Mouse (Mus musculus) embryo, embryonic 10.5 days (tissue): ENCODE results near the gene Clpx.
"Not testable (repeated sequence)": the region's sequence is repeated elsewhere in the genome, so short reads cannot be mapped to it uniquely, and the experiment has no call there.

Experiments used
- DNase-seq: peaks from one replicate; pipeline ENCODE4 v3.0.0-alpha.2; 2015; ENCODE audit warnings: low spot score

The Clpx gene

DNA sequence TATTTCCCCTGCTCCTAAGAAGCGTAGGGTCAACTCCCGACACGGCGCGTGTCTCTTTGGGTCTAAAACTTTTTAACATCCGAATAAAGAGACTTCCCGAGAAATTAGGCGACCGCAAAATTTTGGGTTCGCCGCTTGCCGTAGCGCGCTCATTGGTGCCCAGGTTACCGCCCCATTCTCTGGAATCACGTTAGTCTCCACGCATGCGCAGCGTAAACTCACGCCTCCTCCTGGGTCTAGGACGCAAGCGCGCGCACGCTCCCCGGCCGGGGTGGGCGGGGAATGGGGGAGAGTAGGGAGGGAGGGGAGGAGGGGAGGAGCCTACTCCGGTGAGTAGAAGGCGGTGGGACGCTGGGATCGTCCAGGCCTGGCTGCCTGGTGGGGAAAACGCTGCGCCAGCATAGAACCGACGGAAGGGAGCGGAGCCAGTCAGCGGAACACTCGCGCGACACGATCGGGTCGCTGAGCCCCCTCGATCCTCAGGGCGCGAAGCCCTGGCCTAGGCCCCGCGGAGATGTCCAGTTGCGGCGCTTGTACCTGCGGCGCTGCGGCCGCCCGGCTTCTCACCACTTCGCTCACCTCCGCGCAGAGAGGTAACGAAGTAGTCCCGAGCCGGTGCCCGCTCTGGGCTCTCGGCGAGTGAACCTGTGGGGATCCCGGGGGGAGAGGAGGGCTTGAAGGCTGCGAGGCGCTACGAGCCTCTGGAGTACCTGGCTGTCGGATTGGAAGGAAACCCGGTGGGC lies at the start of gene Clpx:
Gene Clpx, plus strand, starts transcription at position 288 of the 743 bp plus-strand sequence.
- DNase-seq: peak; percentile 100

DNA sequence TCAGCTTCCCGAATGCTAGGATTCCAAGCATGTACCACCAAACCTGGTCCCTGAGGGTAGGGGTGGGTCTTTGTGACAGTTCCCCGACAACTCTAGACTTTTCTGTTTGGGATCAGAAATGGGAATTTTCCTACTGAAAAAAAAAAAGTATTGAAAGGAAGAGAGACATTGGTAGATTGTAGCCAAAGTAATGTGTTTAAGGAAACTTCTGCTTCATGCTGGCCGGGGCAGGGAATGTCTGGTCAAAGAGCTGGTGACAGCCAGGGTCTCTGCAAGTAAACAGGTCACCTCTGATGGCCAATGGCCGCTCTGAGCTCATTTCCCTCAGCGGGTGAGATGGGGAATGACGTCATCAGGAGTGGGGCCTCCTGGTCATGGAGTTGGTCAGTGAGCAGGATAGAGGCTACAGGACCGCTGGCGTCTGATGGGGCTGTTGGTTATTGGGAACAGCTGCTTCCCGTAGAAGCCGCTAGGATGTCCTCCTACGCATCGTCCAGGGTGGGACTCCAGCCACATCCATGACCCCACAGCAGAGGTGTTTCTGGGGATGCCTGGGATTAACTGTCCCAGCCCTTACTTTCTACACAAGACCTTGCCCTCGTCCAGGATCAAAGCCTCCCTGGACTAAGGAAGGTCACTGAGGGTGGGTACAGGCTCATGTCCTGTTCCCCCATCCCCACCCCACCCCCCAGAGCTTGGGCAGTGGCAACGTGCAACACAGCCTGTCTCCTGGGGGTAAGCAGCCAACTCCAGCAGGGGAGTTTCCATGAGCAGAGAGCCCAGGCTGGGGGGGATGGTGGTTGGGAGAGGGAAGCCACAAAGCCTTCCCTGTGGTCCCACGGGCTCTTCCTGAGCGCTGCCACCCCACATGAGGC lies 46.3 kb upstream of the Clpx start:
- DNase-seq: no peak

GRCm38 (mm10) chr9:65248377-65248690 lies 45.7 kb upstream of the Clpx start:
- no peak for DNase-seq

GRCm38 (mm10) chr9:65252026-65252425 lies 42.0 kb upstream of the Clpx start:
- no peak for DNase-seq

- DNase-seq: no peak
These were observed 38.0 kb upstream of the Clpx start for GRCm38 (mm10) chr9:65255906-65256600.

GRCm38 (mm10) chr9:65257218-65257910 lies 36.7 kb upstream of the Clpx start:
- no peak for DNase-seq

DNA sequence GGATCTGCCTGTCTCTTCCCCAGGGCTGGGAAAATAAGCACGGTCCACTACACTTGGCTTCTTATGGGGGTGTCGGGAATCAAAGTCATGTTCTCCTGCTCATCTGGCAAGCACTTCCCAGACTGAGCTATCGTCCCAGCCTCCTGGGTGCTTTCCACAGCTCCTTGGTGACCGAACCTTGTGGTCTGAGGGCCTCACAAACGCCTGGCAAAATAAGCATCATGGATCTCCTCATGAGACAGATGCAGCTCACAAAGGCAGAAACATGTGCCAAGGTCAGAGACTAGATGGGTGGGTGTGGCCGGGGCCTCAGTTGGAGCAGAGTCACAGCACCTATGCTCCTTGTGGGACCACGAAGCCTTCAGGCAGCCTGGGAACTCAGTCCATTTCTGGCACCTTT lies 34.7 kb upstream of the Clpx start:
- DNase-seq: no peak

DNA sequence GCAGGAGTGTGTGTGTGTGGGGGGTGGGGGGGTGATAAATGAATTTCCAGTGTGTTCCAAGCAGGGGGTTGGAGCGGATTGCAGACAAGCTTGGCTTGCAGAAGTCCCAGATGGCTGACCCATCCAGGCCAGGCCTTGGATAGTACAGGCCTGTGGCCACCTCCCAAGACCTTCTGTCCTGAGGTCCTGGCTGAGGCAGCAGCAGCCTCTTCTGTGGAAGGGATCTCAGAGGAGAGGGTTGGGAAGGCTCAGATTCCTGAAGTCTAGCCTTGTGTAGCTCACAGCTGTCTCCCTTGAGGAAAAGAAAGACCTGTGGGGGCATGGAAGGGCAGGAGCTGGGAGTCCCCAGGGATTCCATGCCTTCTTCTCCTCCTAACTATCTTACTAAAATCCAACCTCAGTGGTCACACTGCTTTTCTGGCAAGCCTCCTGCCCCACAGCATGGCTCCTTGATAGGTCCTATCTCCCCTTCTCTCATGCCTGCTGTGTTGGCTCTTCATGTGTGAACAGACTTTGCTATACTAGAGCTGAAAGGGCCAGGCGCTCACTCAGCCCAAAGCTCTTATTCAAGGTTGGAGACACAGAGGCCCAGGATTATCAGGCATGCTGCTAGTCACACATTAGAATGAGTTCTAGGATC lies 32.3 kb upstream of the Clpx start:
- DNase-seq: no peak

DNA sequence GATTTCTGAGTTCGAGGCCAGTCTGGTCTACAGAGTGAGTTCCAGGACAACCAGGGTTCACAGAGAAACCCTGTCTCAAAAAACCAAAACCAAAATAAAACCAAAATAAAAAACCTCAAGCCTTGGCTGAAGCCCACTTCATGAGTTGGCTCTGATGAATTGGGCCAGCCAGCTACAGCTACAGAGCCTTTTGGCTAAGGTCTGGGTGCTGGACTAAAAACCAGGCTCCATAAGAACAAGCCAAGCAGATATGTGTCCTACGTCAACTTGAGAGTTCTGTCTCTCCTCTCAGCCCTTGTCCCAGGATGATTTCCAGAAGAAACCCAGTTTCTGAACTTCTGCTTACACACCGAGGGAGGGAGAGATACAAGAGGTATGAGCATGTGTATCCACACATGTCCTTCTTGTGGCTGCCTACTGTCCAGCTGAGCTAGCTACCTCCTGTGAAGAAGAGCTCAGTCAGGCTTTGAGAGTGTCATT lies 31.4 kb upstream of the Clpx start:
- no peak for DNase-seq

DNA sequence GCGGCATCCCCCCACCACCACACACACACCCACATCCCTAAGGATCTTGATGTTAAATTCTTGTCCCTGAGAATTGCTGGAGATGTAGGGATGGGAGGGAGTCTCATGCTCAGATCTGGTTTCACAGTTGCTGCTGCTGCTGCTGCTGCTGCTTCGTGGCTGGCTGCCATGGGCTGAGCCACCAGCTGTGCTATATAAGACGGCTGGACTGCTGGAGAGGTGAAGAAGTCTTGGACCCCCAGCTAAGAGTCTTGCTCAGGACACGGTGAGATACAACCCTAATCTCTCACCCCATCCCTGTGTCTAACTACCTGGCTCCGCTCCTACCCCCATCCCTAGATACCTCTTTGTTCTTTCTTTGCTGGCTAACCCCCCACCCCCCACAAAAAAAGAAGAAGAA lies 29.1 kb upstream of the Clpx start, which contains the start of gene Cilp:
Gene Cilp, plus strand, starts transcription at position 222 of the 400 bp plus-strand sequence.
- DNase-seq: no peak

- DNase-seq: peak; percentile 23
These were observed 26.1 kb upstream of the Clpx start for GRCm38 (mm10) chr9:65267742-65268515.

DNA sequence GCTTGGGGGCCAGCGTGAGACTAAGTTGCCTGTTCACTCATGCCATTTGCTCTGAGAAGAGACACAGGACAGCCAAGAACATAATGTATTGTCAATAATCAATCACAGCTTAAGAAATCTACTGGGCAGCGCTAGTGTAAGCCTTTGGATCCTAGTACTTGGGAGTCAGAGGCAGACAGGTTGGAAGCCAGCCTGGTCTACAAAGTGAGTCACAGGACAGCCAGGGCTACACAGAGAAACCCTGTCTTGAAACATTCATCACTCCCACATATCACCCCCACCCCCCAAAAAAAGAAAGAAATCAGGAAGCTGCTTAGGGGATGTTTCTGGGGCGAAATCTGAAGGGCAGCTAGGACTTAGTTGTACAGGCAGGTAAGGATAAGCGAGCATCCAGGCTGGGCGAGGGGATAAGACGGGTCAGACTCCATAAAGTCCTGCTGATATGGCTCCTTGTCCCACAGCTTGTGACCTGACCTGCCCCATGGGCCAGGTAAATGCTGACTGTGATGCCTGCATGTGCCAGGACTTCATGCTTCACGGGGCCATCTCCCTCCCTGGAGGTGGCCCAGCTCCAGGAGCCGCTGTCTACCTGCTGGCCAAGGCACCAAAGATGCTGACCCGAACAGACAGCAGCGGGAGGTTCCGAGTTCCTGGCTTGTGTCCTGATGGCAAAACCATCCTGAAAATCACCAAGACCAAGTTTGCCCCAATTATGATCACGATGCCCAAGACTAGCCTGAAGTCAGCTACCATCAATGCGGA lies 20.8 kb upstream of the Clpx start:
- no peak for DNase-seq

- no peak for DNase-seq
These were observed 20.2 kb upstream of the Clpx start for GRCm38 (mm10) chr9:65273873-65274272.

GRCm38 (mm10) chr9:65274851-65275250 lies 19.2 kb upstream of the Clpx start:
- DNase-seq: not testable (repeated sequence)

DNA sequence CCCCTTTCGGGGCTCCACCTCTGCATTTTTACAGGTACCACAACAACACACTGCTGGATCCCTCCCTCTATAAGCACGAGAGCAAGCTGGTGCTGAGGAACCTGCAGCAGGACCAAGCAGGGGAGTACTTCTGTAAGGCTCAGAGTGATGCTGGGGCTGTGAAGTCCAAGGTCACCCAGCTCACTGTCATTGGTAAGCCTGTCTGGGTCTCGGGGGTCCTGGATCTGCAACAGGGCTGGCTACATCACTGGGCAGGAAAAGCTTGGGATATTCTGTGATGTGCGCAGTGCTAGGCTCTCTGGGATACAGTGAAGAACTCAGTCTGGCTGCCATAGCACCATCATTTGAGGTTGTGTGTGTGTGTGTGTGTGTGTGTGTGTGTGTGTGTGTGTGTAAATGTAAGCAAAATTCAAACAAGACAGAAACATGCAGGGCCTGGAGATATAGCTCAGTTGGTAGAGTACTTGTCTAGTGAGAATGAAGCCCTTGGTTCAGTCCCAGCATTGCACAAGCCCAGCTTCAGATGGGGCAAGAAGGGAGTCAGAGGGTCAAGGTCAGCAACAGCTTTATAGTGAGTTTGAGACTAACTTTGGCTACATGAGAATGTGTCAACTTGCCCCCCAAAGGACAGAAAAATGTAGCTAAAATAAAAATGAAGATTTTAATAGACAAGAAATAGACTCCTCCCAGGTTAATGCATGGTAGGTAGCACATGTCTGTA lies 18.1 kb upstream of the Clpx start:
- DNase-seq: no peak

DNA sequence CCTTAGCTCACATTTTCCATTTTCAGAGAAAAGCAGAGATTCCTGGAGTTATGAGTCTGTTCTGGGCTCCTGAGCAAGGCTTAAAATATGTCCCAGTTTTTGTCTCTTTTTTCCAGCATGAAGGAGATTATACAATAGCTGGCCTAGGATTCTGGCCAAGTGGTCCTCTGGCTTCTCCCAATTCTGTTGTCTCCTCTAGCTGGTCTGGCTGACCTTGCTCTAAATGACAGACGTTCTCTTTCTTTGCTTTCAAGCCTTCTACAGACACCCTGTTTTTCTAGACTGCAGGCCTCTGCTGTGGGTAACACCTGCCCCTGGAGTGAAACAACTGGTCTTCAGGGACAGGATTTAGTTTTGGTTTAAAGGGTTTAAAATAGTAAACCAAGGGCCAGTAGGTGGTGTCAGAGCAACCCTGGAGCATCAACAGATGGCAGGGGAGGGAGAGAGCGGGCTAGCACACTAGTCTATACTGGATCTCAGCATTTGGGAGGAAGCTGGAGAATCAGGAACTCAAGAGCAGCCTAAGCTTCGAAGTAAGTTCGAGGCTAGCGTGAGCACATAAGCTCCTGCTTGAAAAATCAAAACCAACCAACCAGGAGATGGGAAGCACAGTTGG lies 12.4 kb upstream of the Clpx start:
- DNase-seq: no peak

DNA sequence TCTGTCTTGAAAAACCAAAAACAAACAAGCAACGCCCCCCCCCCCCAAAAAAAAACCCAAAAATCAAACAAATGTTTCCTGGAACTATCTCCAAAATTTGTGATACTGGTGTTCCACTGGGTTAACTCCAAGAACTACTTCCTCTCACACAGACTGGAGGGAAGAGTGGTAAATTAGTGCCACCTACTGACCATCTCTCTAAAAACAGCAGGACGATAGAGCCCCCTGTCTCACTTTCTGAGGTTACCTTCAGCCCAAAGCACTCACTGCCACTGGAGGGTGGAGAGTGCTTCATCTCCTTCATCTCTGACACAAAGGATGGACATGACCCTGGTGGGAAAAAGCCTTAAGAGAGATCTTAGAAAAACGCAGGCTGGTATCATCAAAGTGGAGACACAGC lies 10.8 kb upstream of the Clpx start:
- DNase-seq: peak; percentile 84

GRCm38 (mm10) chr9:65288252-65288651 lies 5.8 kb upstream of the Clpx start:
- DNase-seq: not testable (repeated sequence)

- no peak for DNase-seq
These were observed 4.1 kb upstream of the Clpx start for GRCm38 (mm10) chr9:65289988-65290387.
